16 mouse cellular contexts compared by ENCODE assay signal in genomic region chr9:13230553-13230952, GRCm38 (mm10). TPM values are rescaled to one million over a fixed set of nuclear protein-coding genes. Genes with fewer than 3 reads are reported as not detected.
DNase-seq lines count a peak whose midpoint lies in the region; ATAC-seq and TF ChIP-seq lines count a peak whose summit lies in the region.
"Had no signal": no experiment of that assay in that cellular context is flagged by ENCODE, and none has a peak within 500 bp of the region (broad histone marks: within the 10 kb centered on the region; RNA-seq: fewer than 3 reads in every experiment).

No protein-coding gene starts in this region.

- H3K27me3 ChIP-seq in forebrain, embryonic 11.5 days (ENCODE audit: control insufficient read depth, insufficient read depth, low read length) = no peaks in the 10 kb centered on the region
- H3K27me3 ChIP-seq in forebrain, embryonic 10.5 days (ENCODE audit: poor library complexity, severe bottlenecking) = no peaks in the 10 kb centered on the region
- no peaks in the 10 kb centered on the region for H3K27me3 ChIP-seq in kidney, postnatal 0 days (ENCODE audit: insufficient read depth, low read length)
- H3K27me3 ChIP-seq: embryonic facial prominence, embryonic 12.5 days; stomach, embryonic 15.5 days had no signal

- no peaks in the 10 kb centered on the region for H3K9me3 ChIP-seq in forebrain, embryonic 11.5 days (ENCODE audit: control insufficient read depth, low read length)
- no peaks in the 10 kb centered on the region for H3K9me3 ChIP-seq in forebrain, embryonic 10.5 days
- H3K9me3 ChIP-seq in kidney, postnatal 0 days (replicated peaks; ENCODE audit: low read length) = no peaks in the 10 kb centered on the region
- H3K9me3 ChIP-seq: embryonic facial prominence, embryonic 12.5 days; stomach, embryonic 15.5 days had no signal

- H3K9ac ChIP-seq in forebrain, embryonic 11.5 days (ENCODE audit: low read length) = no peak overlapping the region
- H3K9ac ChIP-seq in kidney, postnatal 0 days (ENCODE audit: low read depth, low read length) = no peak overlapping the region
- H3K9ac ChIP-seq: embryonic facial prominence, embryonic 12.5 days; stomach, embryonic 15.5 days had no signal

- no peaks in the 10 kb centered on the region for H3K36me3 ChIP-seq in forebrain, embryonic 11.5 days (ENCODE audit: control insufficient read depth, insufficient read depth, low read length)
- no peaks in the 10 kb centered on the region for H3K36me3 ChIP-seq in forebrain, embryonic 10.5 days (replicated peaks)
- no peaks in the 10 kb centered on the region for H3K36me3 ChIP-seq in kidney, postnatal 0 days (ENCODE audit: insufficient read depth, low read length)
- H3K36me3 ChIP-seq: embryonic facial prominence, embryonic 12.5 days; stomach, embryonic 15.5 days had no signal

- no peak overlapping the region for H3K4me3 ChIP-seq in forebrain, embryonic 11.5 days (ENCODE audit: low read depth, low read length)
- no peak overlapping the region for H3K4me3 ChIP-seq in forebrain, embryonic 10.5 days
- no peak overlapping the region for H3K4me3 ChIP-seq in kidney, postnatal 0 days (replicated peaks; ENCODE audit: low read depth, low read length)
- H3K4me3 ChIP-seq: embryonic facial prominence, embryonic 12.5 days; stomach, embryonic 15.5 days had no signal

- H3K4me2 ChIP-seq in forebrain, embryonic 11.5 days (ENCODE audit: low read depth, low read length, severe bottlenecking) = no peak overlapping the region
- no peak overlapping the region for H3K4me2 ChIP-seq in kidney, postnatal 0 days (ENCODE audit: low read length)
- H3K4me2 ChIP-seq: embryonic facial prominence, embryonic 12.5 days; stomach, embryonic 15.5 days had no signal

- H3K4me1 ChIP-seq in forebrain, embryonic 11.5 days (replicated peaks; ENCODE audit: control insufficient read depth, insufficient read depth, low read length) = no peaks in the 10 kb centered on the region
- H3K4me1 ChIP-seq in forebrain, embryonic 10.5 days = peaks cover 6% of the 10 kb centered on the region; the same call in 1 of the 2 replicates
- H3K4me1 ChIP-seq in kidney, postnatal 0 days (replicated peaks; ENCODE audit: insufficient read depth, low read length) = no peaks in the 10 kb centered on the region
- H3K4me1 ChIP-seq: embryonic facial prominence, embryonic 12.5 days; stomach, embryonic 15.5 days had no signal

- WGBS in forebrain, embryonic 11.5 days = 16% methylated on average over 4 of the region's 4 CpGs
- WGBS in forebrain, embryonic 10.5 days = 13% methylated on average over 4 of the region's 4 CpGs
- 6% methylated on average over 4 of the region's 4 CpGs for WGBS in kidney, postnatal 0 days

- no peak for DNase-seq in forebrain, embryonic 11.5 days (ENCODE audit: low spot score)
- no peak for DNase-seq in forebrain, embryonic 10.5 days (ENCODE audit: extremely low spot score, low spot score)
- peak; percentile 40 for DNase-seq in kidney, postnatal 0 days (ENCODE audit: low spot score)
- DNase-seq in kidney, adult 9 months = no peak
- DNase-seq in ES-CJ7 (ENCODE audit: low read depth, low spot score) = peak; percentile 15
- peak; percentile 16 for DNase-seq in forelimb bud, embryonic 11.5 days (ENCODE audit: low read depth, low spot score)
- no peak for DNase-seq in spleen, adult 18-20 months
- no peak for DNase-seq in adrenal gland, postnatal 4 days (ENCODE audit: low spot score in 2 of 2)
- DNase-seq: adrenal gland, adult 8-10 months; cerebellum, adult 9-10 months; heart, postnatal 10 days; lung, adult 18-20 months; thymus, postnatal 25 days had no signal

- 0 out of 2 replicates have a peak, but pooled peaks have one; percentile 30 for ATAC-seq in forebrain, embryonic 11.5 days (replicated peaks; ENCODE audit: low FRiP score)
- ATAC-seq in kidney, postnatal 0 days (replicated peaks; ENCODE audit: low FRiP score, low read depth) = no peak

- no peak for TF ChIP-seq CTCF in kidney, postnatal 0 days (IDR thresholded peaks at IDR 0.05; ENCODE audit: low read depth)

- no peak overlapping the region for H3K27ac ChIP-seq in forebrain, embryonic 11.5 days (ENCODE audit: low read depth, low read length)
- H3K27ac ChIP-seq in forebrain, embryonic 10.5 days = no peak overlapping the region
- H3K27ac ChIP-seq in kidney, postnatal 0 days = no peak overlapping the region
- H3K27ac ChIP-seq: embryonic facial prominence, embryonic 12.5 days; macrophage; stomach, embryonic 15.5 days had no signal

RNA-seq across cellular contexts. Expression of gene Jrkl, which starts 15.1 kb away (rescaled TPM):
- 8.6 and 9.0 TPM in 2 replicates for polyA plus RNA-seq in forebrain, embryonic 11.5 days (2014; fragmentation: Nextera tagmentation; extraction: Ambion mirVana)
- polyA plus RNA-seq in forebrain, embryonic 10.5 days (2016; fragmentation: Nextera tagmentation; extraction: Ambion mirVana) = 7.1 and 8.4 TPM in 2 replicates
- polyA plus RNA-seq in kidney, postnatal 0 days (2015; fragmentation: Nextera tagmentation; extraction: Ambion mirVana) = 9.0 and 10.1 TPM in 2 replicates
- 10 to 100 TPM; 10.8 to 11.1 TPM for total RNA-seq in adrenal gland, postnatal 4 days (2021)

RNA-seq across cellular contexts. Expression of gene Ccdc82, which starts 16.2 kb away (rescaled TPM):
- polyA plus RNA-seq in forebrain, embryonic 11.5 days (2014; fragmentation: Nextera tagmentation; extraction: Ambion mirVana) = 10.9 and 12.3 TPM in 2 replicates
- polyA plus RNA-seq in forebrain, embryonic 10.5 days (2016; fragmentation: Nextera tagmentation; extraction: Ambion mirVana) = 7.7 and 8.0 TPM in 2 replicates
- 6.4 and 6.5 TPM in 2 replicates for polyA plus RNA-seq in kidney, postnatal 0 days (2015; fragmentation: Nextera tagmentation; extraction: Ambion mirVana)
- 10 to 100 TPM; 21.9 to 22.4 TPM for total RNA-seq in adrenal gland, postnatal 4 days (2021)

Comparison
In these comparisons a context has a peak if more than half of its experiments do, and no peak if none do; other contexts are left out.
1. DNase-seq: peak in kidney, postnatal 0 days (single experiment), ES-CJ7 (single experiment) and forelimb bud, embryonic 11.5 days (single experiment); none in forebrain, embryonic 11.5 days (single experiment), forebrain, embryonic 10.5 days (single experiment), kidney, adult 9 months (single experiment), spleen, adult 18-20 months (0 of 2) and adrenal gland, postnatal 4 days (0 of 2).